Mouse (Mus musculus) liver, postnatal 0 days (tissue): ENCODE results near the gene Cox10.

ENCODE experiments used
- CTCF ChIP-seq: sonication (generic); IDR thresholded peaks from 2 replicates; pipeline ENCODE4 v1.5.1; 2016; ENCODE audit warnings: antibody characterized with exemption, low read depth
- EP300 ChIP-seq: IDR thresholded peaks from 2 replicates; pipeline ENCODE4 v1.6.1; 2016; ENCODE audit warnings: antibody characterized with exemption, low read depth, mild to moderate bottlenecking

GRCm38 (mm10) chr11:64034686-64035085, 44.6 kb downstream of the Cox10 start:
- TF ChIP-seq CTCF (peak; percentile 50), EP300 (no peak)
